Mouse (Mus musculus) layer of hippocampus, postnatal 10 days (tissue): ENCODE measurements around the gene Nutf2-ps1. TPM values are rescaled to one million over a fixed set of nuclear protein-coding genes. Genes with fewer than 3 reads are reported as not detected.
"Not testable (repeated sequence)": the region's sequence is repeated elsewhere in the genome, so short reads cannot be mapped to it uniquely, and the experiment has no call there.

Experiments used
- DNase-seq, 2 experiments: peaks; one replicate each; pipeline ENCODE4 v3.0.0; 2021; ENCODE audit warnings: low spot score in 2 of 2
- long read RNA-seq: library from polyadenylated mRNA; stranded (forward); transcript quantifications from one replicate; pipeline ENCODE4 v2.0.0, GENCODE M21; 2023
- total RNA-seq, 2 experiments: library from RNA; stranded (reverse); gene quantifications; 2 replicates each; pipeline ENCODE4 v1.2.3; 2021

The Nutf2-ps1 gene
- total RNA-seq: 10 to 100 TPM; 53.4 to 65.1 TPM
- long read RNA-seq, transcript Nutf2-ps1-201 (1 exons, 901 nt): major isoform, 13 of 13 reads
- long read RNA-seq, partial matches to known transcripts: 0 of 13 reads
- long read RNA-seq, other reads (novel, unspliced or antisense): 0 of 13 reads

DNA sequence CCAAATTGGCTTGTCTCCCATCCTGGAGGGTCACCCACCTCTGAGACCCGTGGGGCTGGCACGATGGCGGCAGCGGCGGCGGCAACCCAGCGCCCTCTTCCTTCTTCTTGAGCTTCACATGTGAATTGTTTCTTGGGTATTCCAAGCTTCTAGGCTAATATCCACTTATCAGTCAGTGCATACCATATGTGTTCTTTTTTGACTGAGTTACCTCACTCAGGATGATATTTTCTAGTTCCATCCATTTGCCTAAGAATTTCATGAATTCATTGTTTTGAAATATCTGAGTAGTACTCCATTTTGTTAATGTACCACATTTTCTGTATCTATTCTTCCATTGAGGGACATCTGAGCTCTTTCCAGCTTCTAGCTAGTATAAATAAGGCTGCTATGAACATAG lies at the start of gene Nutf2-ps1:
Gene Nutf2-ps1, minus strand, starts transcription at position 101 of the 400 bp plus-strand sequence.
- DNase-seq: not testable (repeated sequence)

- DNase-seq: no peak
Observed at GRCm38 (mm10) chr19:53638041-53638440, 49.2 kb upstream of the Nutf2-ps1 start.

- no peak for DNase-seq
Observed at GRCm38 (mm10) chr19:53621681-53622080, 32.8 kb upstream of the Nutf2-ps1 start.

DNA sequence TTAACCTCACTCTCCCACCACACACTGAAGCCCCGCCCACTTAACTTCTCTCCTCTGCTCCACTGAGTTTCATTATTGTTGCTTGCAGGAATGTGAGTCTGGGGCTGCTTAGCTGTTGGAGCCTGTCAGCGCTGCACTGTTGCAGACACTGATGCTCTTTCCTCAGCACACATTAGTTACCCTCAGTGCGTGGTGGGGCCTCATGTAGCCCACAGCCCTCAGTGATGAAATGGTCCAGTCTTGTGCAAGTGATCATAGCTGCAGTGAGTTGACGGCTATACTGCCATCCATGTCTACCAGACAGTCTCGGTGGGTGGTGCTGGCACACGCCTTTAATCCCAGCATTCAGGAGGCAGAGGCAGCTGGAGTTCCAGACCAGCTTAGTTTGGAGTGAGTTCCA lies 20.1 kb upstream of the Nutf2-ps1 start:
- DNase-seq: peak; percentile 10 to 18

DNA sequence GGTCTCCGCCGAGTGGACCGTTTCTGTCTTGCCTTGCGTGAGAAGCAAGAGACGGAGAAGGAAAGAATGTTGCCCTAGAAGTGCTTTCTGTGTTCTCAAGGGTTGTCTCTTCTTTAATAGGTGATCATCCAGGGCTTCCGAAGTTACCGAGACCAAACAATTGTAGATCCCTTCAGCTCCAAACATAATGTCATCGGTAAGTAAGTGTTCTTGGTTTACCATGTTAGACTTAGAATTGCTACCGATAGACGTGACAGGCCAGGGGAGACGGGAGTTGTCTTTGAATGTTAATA lies 12.4 kb upstream of the Nutf2-ps1 start:
- no peak for DNase-seq

GRCm38 (mm10) chr19:53600549-53601362 lies 11.9 kb upstream of the Nutf2-ps1 start:
- peak; percentile 63 to 74 for DNase-seq

- peak; percentile 99 for DNase-seq
Observed at GRCm38 (mm10) chr19:53599757-53600539, 11.1 kb upstream of the Nutf2-ps1 start, which contains the start of gene Smc3. TSS of gene Smc3 (plus strand) at chr19:53600398.

DNA sequence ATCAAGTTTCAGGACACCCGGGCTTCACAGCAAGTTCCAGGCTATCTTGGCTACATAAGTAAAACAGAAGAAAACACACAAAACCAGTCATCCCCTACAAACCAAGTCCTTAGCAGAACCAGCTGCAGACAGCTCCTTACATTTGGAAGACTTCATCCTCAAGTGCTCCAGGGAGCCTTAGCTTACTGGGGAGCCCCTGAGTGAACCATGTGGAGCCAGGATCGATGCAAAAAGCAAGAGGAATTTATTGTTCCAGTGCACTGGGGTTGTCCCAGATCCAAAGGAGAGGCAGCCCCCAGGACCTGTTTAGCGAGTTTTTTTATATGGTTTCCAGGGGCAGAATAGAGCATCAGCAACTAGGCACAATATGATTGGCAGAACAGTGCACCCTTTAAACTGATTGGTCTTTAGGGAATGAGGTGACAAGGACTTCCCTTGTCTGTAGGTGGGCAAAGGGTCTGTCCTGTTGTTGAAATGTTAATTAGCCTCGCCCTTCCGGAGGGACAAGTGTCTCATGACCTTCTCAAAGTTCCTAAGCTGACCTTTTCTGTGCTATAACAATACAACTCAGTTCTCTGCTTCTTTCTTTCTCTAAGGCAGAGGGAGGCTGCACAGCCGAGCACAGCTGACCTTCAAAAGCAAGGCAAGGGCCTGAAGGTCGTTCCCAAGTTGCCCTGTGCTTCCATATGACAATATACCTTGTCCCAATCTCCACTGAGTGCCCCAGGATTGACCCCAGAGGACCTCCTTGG lies 8.0 kb upstream of the Nutf2-ps1 start:
- no peak for DNase-seq

- not testable (repeated sequence) for DNase-seq
Observed at GRCm38 (mm10) chr19:53587686-53588085, 1.2 kb downstream of the Nutf2-ps1 start.

DNA sequence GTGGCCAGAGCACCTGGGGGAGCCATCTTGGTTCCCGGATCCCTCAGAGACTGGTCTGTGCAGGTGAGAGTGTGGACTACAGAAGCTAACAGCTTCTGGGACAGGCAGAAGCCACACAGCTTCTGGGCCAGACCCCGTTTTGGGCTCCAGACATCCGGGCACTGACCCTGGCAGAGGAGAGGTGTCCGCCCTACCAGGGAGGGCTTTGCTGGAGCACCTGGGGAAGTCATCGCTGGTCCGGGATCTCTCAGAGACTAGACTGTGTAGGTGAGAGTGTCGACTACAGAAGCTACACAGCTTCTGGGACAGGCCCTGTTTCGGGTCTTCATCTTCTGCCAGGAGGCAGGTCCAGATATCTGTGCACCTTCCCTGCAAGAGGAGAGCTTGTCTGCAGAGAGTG lies 8.6 kb downstream of the Nutf2-ps1 start:
- not testable (repeated sequence) for DNase-seq

DNA sequence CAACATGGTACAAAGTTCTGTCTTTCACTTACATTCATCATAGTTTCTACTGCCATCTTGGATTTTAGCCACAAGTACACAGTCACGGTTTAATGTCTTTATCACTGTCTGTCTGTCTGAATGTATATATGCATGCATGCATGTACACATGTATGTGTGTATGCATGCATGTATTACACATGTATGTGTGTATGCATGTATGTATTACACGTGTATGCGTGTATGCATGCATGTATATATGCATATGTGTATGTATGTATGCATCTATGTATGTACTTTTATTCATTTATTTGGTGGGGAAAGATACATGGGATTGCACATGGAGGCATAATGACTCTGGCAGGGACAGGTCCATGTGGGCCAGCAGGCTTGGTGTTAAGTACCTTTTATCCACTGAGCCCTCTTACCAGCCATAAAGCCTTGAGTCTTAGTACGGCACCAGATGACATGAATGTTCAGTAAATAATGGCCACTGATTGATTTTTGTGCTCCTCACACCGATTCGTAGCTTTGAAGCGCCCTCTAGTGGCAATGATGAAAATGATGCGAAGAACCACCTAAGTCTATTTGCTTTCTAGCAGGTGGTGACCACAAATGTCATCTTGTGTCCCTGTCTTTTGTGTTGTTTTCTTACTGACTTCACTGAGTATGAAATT lies 10.1 kb downstream of the Nutf2-ps1 start:
- DNase-seq: peak; percentile 61 to 76

DNA sequence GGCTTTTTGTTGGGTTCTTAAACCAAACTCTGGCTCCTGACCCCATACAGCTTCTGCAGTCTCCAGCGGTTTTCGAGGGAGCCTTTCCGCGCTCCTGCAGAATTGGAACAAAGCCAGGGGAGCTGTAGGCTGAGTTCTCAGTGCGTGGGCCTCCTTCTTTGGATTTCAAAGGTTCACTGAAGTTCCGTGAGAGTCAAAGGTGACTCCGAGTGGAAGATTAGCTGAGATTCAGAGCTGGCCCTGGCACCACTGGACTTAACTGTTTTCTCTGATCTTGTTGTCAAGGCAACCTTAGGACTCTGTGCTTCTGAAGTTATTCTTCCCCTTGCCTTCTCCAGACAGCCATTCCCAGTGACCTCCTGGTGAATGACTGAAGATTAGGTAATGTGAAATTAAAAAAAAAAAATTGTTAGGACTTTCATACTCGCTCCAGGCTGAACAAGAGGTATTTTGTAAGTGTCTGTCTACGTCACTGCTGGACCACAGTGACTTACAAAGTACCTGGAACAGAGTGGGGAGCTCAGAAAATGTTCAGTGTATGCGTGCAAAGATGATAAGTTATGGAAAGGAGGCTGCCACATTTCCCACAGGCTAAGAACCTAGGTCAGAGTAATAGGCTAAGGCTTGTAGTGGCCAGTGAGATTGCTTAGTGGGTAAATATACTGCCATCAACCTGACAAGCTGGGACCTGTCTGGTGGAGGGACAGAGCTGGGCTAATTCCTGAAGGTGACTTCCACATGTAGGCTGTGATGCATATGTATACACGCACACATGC lies 11.7 kb downstream of the Nutf2-ps1 start:
- DNase-seq: no peak

- DNase-seq: no peak
Observed at GRCm38 (mm10) chr19:53576061-53576460, 12.8 kb downstream of the Nutf2-ps1 start.

- no peak for DNase-seq
Observed at GRCm38 (mm10) chr19:53575296-53576010, 13.4 kb downstream of the Nutf2-ps1 start.

GRCm38 (mm10) chr19:53574546-53574945 lies 14.3 kb downstream of the Nutf2-ps1 start:
- DNase-seq: no peak

DNA sequence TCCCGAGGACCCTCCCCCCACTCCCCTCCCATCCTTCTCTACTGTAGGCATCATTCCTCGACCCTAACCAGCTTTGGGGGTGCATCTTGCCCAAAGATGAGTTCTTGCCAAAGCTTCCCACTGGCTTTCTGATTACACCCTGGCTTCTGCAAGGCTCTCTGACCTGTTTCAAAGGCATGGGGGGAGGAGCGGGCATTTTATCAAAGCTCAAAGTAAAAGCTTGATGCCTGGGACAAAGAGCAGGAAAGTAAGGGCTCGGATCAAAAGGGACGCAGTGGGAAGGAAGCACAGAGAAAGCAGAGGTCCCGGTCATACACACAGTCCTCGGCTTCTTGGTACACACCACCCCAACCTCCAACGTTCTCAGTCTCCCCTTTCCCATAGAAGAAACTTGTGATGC lies 14.7 kb downstream of the Nutf2-ps1 start:
- DNase-seq: no peak

DNA sequence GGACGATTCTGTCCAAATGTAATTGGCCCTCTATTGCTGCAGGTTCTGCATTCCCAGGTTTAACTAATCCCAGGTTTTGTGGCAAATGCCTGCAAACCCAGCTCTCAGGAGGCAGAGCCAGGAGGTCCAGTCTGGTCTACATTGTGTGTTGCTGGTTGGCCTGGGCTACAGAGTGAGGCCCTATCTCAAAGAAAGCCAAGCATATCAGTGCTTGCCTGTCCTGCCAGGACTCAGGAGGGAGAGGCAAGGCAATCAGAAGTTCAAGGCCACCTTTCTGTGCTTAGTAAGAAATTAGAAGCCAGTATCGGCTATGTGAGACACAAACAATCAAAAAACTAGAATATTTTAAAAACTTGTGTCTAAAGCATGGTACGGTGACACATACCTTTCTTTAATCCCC lies 15.7 kb downstream of the Nutf2-ps1 start:
- DNase-seq: no peak

- DNase-seq: no peak
Observed at GRCm38 (mm10) chr19:53572607-53573006, 16.3 kb downstream of the Nutf2-ps1 start.
